In the genomic region with DNA sequence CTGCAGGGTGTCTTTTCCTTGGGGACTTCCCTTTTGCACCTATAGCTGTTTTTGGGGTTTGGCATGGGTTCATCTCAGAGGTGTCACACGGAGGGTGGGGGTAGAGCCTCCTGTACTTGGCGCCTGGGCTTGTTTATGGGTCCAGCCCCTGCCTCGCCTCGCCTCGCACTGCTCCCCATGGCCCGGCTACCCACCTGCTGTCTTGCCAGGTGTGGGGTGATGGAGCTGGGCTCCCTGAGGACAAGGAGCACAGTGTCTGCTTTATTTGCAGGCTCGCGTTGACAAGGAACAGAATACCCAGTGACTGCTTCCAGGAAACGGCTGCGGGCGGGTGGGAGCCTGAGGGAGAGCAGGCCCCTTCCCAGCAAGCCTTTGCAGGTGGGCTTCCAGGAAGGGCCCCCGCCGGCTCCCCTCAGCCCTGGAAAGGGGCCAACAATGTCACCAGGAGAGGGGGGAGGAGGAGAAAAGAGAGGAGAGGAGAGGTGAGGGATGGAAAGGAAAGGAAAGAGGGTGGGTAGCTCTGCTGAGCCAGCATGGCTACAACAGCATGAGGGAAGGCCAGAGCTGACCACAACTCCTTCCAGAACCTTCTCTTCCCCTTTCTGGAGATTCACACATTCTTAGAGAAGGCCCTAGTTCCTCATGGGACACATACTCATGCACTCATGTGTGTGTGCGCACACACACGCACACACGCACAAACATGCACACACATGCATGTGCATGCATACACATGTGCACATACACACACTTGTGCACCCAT, we compare ENCODE assay signal across 8 mouse cellular contexts. TPM values are rescaled to one million over a fixed set of nuclear protein-coding genes. Genes with fewer than 3 reads are reported as not detected.
DNase-seq lines count a peak whose midpoint lies in the region; ATAC-seq and TF ChIP-seq lines count a peak whose summit lies in the region.

No protein-coding gene starts in this region.

- peaks cover 72% of the 10 kb centered on the region for H3K4me1 ChIP-seq in lung, embryonic 14.5 days (ENCODE audit: insufficient read depth)
- H3K4me1 ChIP-seq in lung, adult 2 months (ENCODE audit: control insufficient read depth, insufficient read depth, low read length): no peaks in the 10 kb centered on the region
- peaks cover 70% of the 10 kb centered on the region for H3K4me1 ChIP-seq in intestine, embryonic 16.5 days (ENCODE audit: control insufficient read depth, insufficient read depth, low read length)
- H3K4me1 ChIP-seq in neural tube, embryonic 15.5 days: peaks cover 18% of the 10 kb centered on the region

- TF ChIP-seq CTCF in lung, embryonic 14.5 days (IDR thresholded peaks at IDR 0.05; ENCODE audit: low read depth): no peak
- no peak for TF ChIP-seq CTCF in lung, adult 2 months (IDR thresholded peaks at IDR 0.05; ENCODE audit: insufficient read depth, low read length)
- TF ChIP-seq CTCF in left cerebral cortex, adult 2 months (IDR thresholded peaks at IDR 0.05): no peak

- TF ChIP-seq POLR2A in lung, adult 2 months (IDR thresholded peaks at IDR 0.05; ENCODE audit: borderline replicate concordance, extremely low read depth, low read depth, low read length): no peak

- peak overlapping the region; percentile 98 for H3K27ac ChIP-seq in lung, embryonic 14.5 days (ENCODE audit: low read depth)
- peak overlapping the region; percentile 97 for H3K27ac ChIP-seq in intestine, embryonic 16.5 days (ENCODE audit: low read length)
- peak overlapping the region; percentile 13; the same call in 1 of the 2 replicates for H3K27ac ChIP-seq in neural tube, embryonic 15.5 days (replicated peaks)
- H3K27ac ChIP-seq in left cerebral cortex, adult 2 months: no peak overlapping the region

- peak overlapping the region; percentile 23; the same call in 1 of the 2 replicates for H3K4me2 ChIP-seq in lung, embryonic 14.5 days
- H3K4me2 ChIP-seq in intestine, embryonic 16.5 days (ENCODE audit: low read depth, low read length): peak overlapping the region; percentile 32; the same call in 1 of the 2 replicates
- no peak overlapping the region for H3K4me2 ChIP-seq in neural tube, embryonic 15.5 days

- 42% methylated on average over 16 of the region's 16 CpGs for WGBS in lung, embryonic 14.5 days
- 63% methylated on average over 16 of the region's 16 CpGs for WGBS in lung, adult 2 months
- 44% methylated on average over 16 of the region's 16 CpGs for WGBS in intestine, embryonic 16.5 days
- WGBS in neural tube, embryonic 15.5 days: 69% methylated on average over 16 of the region's 16 CpGs

- H3K36me3 ChIP-seq in lung, embryonic 14.5 days (ENCODE audit: insufficient read depth): peaks cover 6% of the 10 kb centered on the region
- H3K36me3 ChIP-seq in intestine, embryonic 16.5 days (ENCODE audit: control insufficient read depth, insufficient read depth, low read length): no peaks in the 10 kb centered on the region
- H3K36me3 ChIP-seq in neural tube, embryonic 15.5 days: no peaks in the 10 kb centered on the region

- H3K27me3 ChIP-seq in lung, embryonic 14.5 days (ENCODE audit: insufficient read depth, low read length): no peaks in the 10 kb centered on the region
- H3K27me3 ChIP-seq in intestine, embryonic 16.5 days (replicated peaks; ENCODE audit: control insufficient read depth, insufficient read depth, low read length): no peaks in the 10 kb centered on the region
- no peaks in the 10 kb centered on the region for H3K27me3 ChIP-seq in neural tube, embryonic 15.5 days (replicated peaks)

- DNase-seq in cerebellum, adult 11-12 months: peak; percentile 31
- DNase-seq in lung, embryonic 14.5 days: no peak
- DNase-seq in lung, adult 2 months: no peak
- no peak for DNase-seq in right cerebral cortex, postnatal 25 days
- no peak for DNase-seq in left cerebral cortex, adult 2 months (ENCODE audit: extremely low spot score in 1 of 2, low spot score in 2 of 2)

- intact Hi-C loops in left cerebral cortex, adult 2 months (cut with DNase I): no loop called here

- ATAC-seq in cerebellum, adult (ENCODE audit: insufficient number of reproducible peaks, low FRiP score, low TSS enrichment): no peak
- no peak for ATAC-seq in lung, embryonic 14.5 days (ENCODE audit: insufficient read depth)
- no peak for ATAC-seq in intestine, embryonic 16.5 days
- ATAC-seq in neural tube, embryonic 15.5 days (ENCODE audit: low FRiP score): no peak

- H3K9ac ChIP-seq in lung, embryonic 14.5 days: peak overlapping the region; percentile 36
- peak overlapping the region; percentile 66 for H3K9ac ChIP-seq in intestine, embryonic 16.5 days (ENCODE audit: low read depth, low read length)
- H3K9ac ChIP-seq in neural tube, embryonic 15.5 days (replicated peaks): no peak overlapping the region

- no peak overlapping the region for H3K4me3 ChIP-seq in lung, embryonic 14.5 days (ENCODE audit: low read depth, low read length)
- no peak overlapping the region for H3K4me3 ChIP-seq in lung, adult 2 months (replicated peaks; ENCODE audit: extremely low read depth, low read depth, low read length)
- no peak overlapping the region for H3K4me3 ChIP-seq in intestine, embryonic 16.5 days (ENCODE audit: low read length)
- H3K4me3 ChIP-seq in neural tube, embryonic 15.5 days (replicated peaks): no peak overlapping the region
- no peak overlapping the region for H3K4me3 ChIP-seq in left cerebral cortex, adult 2 months

- H3K9me3 ChIP-seq in lung, embryonic 14.5 days (ENCODE audit: low read depth, low read length): no peaks in the 10 kb centered on the region
- no peaks in the 10 kb centered on the region for H3K9me3 ChIP-seq in intestine, embryonic 16.5 days (ENCODE audit: control insufficient read depth, low read length)
- H3K9me3 ChIP-seq in neural tube, embryonic 15.5 days (replicated peaks): no peaks in the 10 kb centered on the region

RNA-seq across cellular contexts. Expression of gene Mrpl23, which starts 39.2 kb away (rescaled TPM):
- polyA plus RNA-seq in lung, embryonic 14.5 days (2014; fragmentation: Nextera tagmentation; extraction: Ambion mirVana): 20.3 and 31.0 TPM in 2 replicates
- 8.0 and 10.3 TPM in 2 replicates for polyA plus RNA-seq in lung, adult 2 months (2012; rRNA removed)
- 50.3 and 58.1 TPM in 2 replicates for polyA plus RNA-seq in intestine, embryonic 16.5 days (2015; fragmentation: Nextera tagmentation; extraction: Ambion mirVana)
- polyA plus RNA-seq in neural tube, embryonic 15.5 days (2015; fragmentation: Nextera tagmentation; extraction: Ambion mirVana): 21.0 and 27.9 TPM in 2 replicates
- total RNA-seq in left cerebral cortex, adult 2 months (2021): 1 to 10 TPM; 4.7 to 6.7 TPM
